Mouse (Mus musculus): ENCODE data around the gene Pfn1.

The Pfn1 gene

DNA sequence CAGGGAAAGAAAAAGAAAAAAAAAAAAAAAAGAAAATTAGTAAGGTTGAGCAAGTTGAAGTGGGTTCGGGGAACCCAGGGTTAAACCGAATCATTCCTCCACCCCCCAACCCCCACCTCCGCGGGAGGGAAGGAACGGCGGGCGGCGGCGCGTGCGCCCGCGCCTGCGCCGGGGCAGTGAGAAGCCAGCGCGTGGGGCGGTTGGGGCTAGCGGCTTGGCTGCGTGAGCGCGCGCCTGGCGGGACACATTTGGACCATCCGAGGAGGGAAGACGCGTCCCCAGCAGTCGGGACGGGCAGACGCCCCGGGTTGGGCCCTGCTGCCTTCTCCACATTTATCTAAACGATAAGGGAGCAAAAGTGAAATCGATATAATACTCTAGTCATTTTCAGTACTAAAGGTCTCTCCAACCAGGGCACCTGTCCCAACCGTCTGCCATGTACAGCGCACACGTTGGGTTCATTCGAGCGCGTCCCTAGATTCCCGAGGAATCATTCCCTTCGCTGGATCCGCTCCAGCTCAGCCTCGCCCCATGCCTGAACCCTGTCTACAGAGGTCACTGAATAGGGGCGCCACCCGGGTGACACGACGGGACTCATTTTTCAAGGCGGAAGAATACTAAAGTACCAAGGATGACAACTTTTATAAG lies 603 bp upstream of the Pfn1 start:
- DNase-seq (ENCODE audit: low spot score): peak; percentile 75

- DNase-seq (ENCODE audit: low spot score): peak; percentile 54
These were observed 873 bp downstream of the Pfn1 start for GRCm38 (mm10) chr11:70653345-70654197.

DNA sequence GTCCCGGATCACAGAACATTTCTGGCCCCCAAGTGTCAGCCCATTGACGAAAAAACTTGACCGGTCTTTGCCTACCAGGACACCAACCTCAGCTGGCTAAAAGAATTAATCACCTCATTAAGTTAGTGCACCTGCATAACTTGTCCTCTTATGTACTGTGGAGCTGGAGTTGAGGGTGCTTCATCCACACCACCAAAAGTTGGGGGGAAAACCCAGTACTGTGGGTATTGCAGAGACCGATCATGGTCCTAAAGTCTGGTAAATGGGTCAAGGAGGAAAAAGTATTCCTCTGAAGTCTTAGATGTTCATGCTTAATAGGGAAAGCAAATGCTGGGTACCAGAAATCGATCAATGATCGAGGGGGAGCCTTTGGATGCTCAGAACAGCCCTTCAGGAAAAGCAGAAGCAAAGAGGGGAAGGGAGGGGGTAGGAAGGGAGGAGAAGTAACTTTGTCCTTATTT lies 1.5 kb downstream of the Pfn1 start:
- DNase-seq (ENCODE audit: low spot score): no peak

- peak; percentile 8 for DNase-seq (ENCODE audit: low spot score)
These were observed 2.2 kb downstream of the Pfn1 start for GRCm38 (mm10) chr11:70652029-70652883.

GRCm38 (mm10) chr11:70651391-70651790 lies 3.1 kb downstream of the Pfn1 start:
- DNase-seq (ENCODE audit: low spot score): peak; percentile 3

GRCm38 (mm10) chr11:70650322-70651175 lies 3.9 kb downstream of the Pfn1 start:
- DNase-seq (ENCODE audit: low spot score): peak; percentile 5

DNA sequence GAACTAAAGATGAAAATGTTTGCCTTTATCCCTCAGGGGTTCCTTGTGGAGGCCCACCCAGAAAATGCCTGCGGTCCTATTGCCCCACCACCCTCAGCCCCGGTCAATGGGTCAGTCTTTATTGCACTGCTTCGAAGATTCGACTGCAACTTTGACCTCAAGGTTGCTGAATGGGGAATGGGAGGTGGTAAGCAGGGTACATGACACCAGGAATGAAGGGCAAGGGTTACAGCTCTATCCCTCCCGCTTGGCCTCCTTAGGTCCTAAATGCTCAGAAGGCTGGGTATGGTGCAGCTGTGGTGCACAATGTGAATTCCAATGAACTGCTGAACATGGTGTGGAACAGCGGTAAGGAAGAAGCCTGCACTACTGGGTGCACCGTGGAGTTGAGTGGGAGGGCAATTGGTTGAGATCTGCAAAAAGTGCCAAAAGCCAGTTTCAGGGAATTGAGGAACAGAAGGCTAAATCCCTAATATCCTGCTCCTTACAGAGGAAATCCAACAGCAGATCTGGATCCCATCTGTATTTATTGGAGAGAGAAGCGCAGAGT lies 5.2 kb downstream of the Pfn1 start:
- DNase-seq (ENCODE audit: low spot score): peak; percentile 11

DNA sequence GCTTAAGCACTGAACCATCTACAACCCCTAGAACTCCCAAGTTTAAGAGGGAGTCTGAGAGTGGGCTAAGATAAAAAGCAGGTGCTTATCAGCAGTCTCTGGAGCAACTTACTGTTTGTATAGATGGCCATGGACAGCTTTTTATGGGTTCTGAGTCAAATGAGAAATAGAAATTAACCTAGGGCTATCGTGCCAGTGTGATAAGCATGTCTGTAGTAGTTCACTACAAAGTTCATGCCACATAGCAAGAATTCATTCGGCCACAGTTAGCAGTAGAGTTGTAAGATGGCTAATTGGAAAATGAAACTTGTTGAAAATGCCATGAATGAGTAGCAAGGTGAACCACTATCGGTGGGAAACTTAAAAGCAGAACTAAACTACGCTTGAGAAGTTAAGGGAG lies 5.9 kb downstream of the Pfn1 start:
- DNase-seq (ENCODE audit: low spot score): no peak

- DNase-seq (ENCODE audit: low spot score): no peak
These were observed 6.6 kb downstream of the Pfn1 start for GRCm38 (mm10) chr11:70647716-70648420.

DNA sequence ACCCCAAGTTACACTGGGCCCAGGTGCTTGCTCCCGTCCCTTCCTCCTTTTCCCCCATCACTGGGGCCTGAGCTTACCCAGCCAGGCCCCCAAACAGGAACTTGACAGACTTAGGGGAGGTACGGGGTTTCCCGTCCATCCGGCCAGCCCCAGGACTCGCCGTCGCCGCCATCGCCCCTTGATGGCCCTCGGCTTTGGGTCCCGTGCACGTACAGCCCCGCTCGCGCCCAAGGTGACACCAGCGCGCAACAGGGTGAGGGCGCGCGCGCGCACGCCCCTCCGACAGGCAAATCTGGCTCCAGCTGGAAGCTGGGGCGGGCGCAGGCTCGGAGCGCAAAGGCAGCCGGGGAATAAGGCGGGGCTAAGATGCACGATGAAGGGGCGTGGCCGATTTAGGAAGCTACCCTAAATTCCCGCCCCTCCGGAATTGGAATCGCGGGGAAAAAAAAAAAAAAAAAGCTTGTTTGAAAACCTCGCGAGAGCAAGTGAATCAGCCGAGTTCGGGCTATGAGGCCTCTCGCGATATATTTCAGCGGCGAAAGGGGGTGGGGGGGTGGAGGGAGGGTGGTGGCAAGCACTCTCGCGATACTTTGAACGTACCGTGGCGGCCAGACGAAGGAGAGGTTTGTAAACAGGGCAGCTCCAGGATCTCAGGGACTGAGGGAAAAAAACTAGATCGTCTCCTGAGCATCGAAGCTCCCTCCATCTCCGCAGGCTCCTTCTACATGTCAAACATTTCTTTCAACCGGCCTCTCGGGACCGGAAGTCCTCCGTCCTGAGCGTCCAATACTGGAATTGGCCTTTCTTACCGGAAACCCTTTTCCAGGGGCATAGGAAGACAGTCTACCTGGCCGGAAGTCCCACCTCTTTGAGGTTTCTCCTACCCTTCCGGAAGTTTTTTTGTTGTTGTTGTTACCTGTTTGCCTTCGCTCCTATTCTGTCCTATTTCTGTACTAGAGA lies 7.5 kb downstream of the Pfn1 start, which contains the start of the genes Rnf167 and Slc25a11:
Gene Rnf167, plus strand, starts transcription at position 545 of the 960 bp plus-strand sequence.
Gene Slc25a11, minus strand, starts transcription at position 789 of the 960 bp plus-strand sequence.
- peak; percentile 97 for DNase-seq (ENCODE audit: low spot score)

- no peak for DNase-seq (ENCODE audit: low spot score)
These were observed 8.2 kb downstream of the Pfn1 start for GRCm38 (mm10) chr11:70646259-70646555.

GRCm38 (mm10) chr11:70645461-70646258 lies 8.8 kb downstream of the Pfn1 start:
- DNase-seq (ENCODE audit: low spot score): no peak

GRCm38 (mm10) chr11:70644564-70645103 lies 9.8 kb downstream of the Pfn1 start:
- DNase-seq (ENCODE audit: low spot score): no peak

DNA sequence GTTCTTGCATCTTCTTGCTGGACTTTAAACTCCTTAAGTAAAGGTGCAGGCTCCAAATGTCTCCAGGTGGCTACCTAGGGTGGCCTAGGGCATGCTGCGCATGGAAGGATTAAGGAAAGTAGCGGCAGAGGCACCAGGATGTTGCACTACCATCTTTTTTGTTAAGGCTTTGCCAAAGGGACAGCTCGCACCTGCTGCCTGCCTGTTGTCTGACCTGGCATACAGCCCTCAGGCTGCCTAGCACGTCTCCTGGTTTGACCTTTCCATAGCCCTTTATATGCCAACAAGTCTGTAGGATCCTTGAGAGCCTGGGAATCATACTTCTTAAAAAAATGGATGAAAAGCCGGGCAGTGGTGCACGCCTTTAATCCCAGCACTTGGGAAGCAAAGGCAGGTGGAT lies 11.4 kb downstream of the Pfn1 start:
- no peak for DNase-seq (ENCODE audit: low spot score)

- no peak for DNase-seq (ENCODE audit: low spot score)
These were observed 13.2 kb downstream of the Pfn1 start for GRCm38 (mm10) chr11:70641241-70641640.

DNA sequence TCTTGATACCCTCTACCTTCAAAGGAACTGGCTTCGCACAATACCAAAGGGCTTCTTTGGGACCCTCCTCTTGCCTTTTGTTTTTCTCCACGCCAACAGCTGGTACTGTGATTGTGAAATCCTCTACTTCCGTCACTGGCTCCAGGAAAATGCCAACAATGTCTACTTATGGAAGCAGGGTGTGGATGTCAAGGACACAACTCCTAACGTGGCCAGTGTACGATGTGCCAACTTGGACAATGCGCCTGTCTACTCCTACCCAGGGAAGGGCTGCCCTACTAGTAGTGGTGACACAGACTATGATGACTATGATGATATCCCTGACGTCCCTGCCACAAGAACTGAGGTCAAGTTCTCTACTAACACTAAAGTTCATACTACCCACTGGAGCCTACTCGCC lies 14.5 kb downstream of the Pfn1 start:
- DNase-seq (ENCODE audit: low spot score): no peak

DNA sequence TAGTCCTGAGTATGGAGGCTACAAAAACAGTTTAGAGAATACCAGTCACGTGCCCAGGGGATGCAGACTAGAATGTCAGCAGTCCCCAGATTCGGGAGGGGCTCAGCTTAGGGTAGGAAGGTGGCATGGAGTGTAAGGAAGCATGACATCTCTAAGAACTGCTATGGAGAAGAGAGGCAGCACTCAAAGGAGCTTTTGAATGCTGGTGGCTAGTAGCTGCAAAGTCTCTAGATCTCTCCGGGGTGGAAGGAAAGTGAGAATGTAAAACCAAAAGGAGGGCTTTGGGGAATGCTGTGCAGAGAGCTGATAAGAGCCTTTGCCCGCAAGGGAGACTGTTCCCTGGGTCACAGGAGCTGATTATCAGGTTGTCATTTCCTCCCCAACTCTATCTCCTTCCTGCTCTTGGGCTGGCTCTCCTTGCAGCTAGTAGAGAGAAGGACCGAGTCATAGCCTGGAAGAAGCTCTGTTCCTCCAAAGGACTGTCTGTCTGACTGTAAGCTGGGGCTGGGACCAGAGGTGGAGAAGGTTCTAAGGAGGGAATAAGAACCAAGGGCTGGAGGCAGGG lies 15.6 kb downstream of the Pfn1 start, which contains the start of gene Gp1ba:
Gene Gp1ba, plus strand, starts transcription at position 409 of the 565 bp plus-strand sequence.
- DNase-seq (ENCODE audit: low spot score): no peak

DNA sequence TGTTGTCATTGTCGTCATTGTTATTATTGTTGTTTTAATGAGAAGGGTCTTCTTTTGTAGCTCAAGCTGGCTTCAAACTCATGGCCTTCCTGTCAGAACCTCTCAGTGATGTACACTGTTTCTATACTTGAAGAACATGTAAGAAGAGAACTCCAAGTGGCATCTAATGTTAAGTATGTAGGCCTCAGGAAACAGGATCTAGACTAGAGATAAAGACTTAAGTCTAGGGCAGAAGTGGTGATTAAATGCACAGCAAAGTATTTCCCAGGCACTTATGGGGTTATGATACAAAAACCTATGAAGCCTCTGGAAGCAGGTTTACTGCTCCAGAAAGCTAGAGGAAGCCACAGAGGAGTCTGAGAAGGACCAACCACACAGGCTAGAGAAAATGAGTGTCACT lies 16.2 kb downstream of the Pfn1 start:
- DNase-seq (ENCODE audit: low spot score): no peak

Data from layer of hippocampus, adult 11-12 months (tissue).